Mouse (Mus musculus): Measurements from ENCODE around the gene Slc28a3. TPM values are rescaled to one million over a fixed set of nuclear protein-coding genes. Genes with fewer than 3 reads are reported as not detected.
A peak's percentile ranks its signal among the peaks of the same experiment; 100 is the strongest.

Gene Slc28a3
- polyA plus RNA-seq, 1 experiment from 2014 or later = not detected

GRCm38 (mm10) chr13:58521331-58522030 is 89.2 kb downstream of the Slc28a3 start:
- H3K4me3 ChIP-seq (ENCODE audit: inconsistent target) = no peak overlapping the region
- no peaks in the 10 kb centered on the region for H3K36me3 ChIP-seq (ENCODE audit: inconsistent target)
- no peaks in the 10 kb centered on the region for H3K79me2 ChIP-seq (ENCODE audit: inconsistent target)
- 91% methylated on average over 9 of the region's 9 CpGs for WGBS (ENCODE audit: missing documents)
- H3K27ac ChIP-seq = no peak overlapping the region

DNA sequence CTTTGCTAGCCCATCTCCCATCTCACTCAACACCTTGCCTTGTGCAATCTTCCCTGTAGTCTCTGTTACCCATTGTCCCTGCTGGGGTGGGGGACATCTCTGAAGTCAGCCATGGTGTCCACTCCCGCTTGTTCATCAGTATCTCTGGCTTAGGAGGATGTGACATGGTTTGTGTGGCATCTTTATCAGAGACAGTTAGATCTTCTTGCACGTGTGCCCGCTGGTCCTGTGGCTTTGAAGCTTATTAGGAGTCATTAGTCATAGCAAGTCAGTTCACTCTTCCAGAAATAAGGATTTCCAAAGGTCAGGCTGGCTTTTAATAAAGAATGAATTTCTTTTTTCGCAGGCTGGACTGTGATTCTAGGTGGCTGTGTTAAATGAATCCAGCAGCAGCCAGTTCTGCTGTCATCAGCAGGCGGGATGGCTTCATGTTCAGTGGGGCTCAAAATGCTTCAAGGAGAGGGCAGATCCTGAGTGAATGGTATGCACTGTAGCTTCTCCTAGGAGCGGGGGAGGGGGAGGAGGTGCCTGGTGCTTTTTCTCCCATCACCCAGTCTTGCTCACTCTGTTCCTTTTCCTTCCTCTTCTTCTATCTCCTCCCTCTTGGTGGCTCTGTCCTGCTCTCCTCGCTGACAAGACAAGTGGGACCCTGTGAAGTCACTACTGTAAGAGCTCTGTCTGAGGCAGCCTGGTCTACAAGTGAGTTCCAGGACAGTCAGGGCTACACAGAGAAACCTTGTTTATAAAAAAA is 89.9 kb downstream of the Slc28a3 start:
- 78% methylated on average over 7 of the region's 7 CpGs for WGBS (ENCODE audit: missing documents)
- H3K4me3 ChIP-seq (ENCODE audit: inconsistent target) = no peak overlapping the region
- H3K79me2 ChIP-seq (ENCODE audit: inconsistent target) = no peaks in the 10 kb centered on the region
- H3K36me3 ChIP-seq (ENCODE audit: inconsistent target) = no peaks in the 10 kb centered on the region
- no peak overlapping the region for H3K27ac ChIP-seq

GRCm38 (mm10) chr13:58520028-58520427 is 90.6 kb downstream of the Slc28a3 start:
- H3K27ac ChIP-seq = no peak overlapping the region

GRCm38 (mm10) chr13:58516277-58516676 is 94.4 kb downstream of the Slc28a3 start:
- Histone ChIP-seq H3K4me3 (ENCODE audit: inconsistent target) (no peak overlapping the region), H3K36me3 (ENCODE audit: inconsistent target) (no peaks in the 10 kb centered on the region), H3K27ac (no peak overlapping the region), H3K79me2 (ENCODE audit: inconsistent target) (no peaks in the 10 kb centered on the region)
- WGBS (ENCODE audit: missing documents) = 94% methylated on average over 4 of the region's 4 CpGs

More at GRCm38 (mm10) chr13:58520028-58520427, 90.6 kb downstream of the Slc28a3 start:
- Histone ChIP-seq H3K79me2 (ENCODE audit: inconsistent target) (no peaks in the 10 kb centered on the region), H3K4me3 (ENCODE audit: inconsistent target) (no peak overlapping the region), H3K36me3 (ENCODE audit: inconsistent target) (no peaks in the 10 kb centered on the region)
- WGBS (ENCODE audit: missing documents) = 77% methylated on average over 9 of the region's 9 CpGs

DNA sequence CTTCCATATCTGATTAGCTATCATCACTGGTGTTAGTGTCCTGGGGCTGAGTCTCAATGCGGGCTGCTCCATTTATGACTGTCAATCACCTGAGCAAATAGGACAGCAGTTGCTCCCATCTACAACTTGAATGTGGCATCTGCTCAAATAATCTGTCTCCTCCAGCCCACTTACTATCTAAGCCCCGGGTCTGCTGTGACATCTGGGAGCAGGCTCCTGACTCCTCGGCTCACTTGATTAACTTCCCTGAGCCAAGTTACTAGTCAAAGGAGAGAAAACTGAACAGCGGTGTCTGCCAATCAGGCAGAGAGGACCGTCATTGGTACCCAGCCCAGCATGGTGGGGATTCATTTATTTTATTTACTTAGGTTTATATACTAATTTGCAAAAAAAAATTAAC is 95.0 kb downstream of the Slc28a3 start:
- 96% methylated on average over 5 of the region's 5 CpGs for WGBS (ENCODE audit: missing documents)
- no peak overlapping the region for H3K27ac ChIP-seq
- H3K4me3 ChIP-seq (ENCODE audit: inconsistent target) = no peak overlapping the region
- H3K79me2 ChIP-seq (ENCODE audit: inconsistent target) = no peaks in the 10 kb centered on the region
- no peaks in the 10 kb centered on the region for H3K36me3 ChIP-seq (ENCODE audit: inconsistent target)

GRCm38 (mm10) chr13:58514147-58514727 is 96.4 kb downstream of the Slc28a3 start:
- H3K4me3 ChIP-seq (ENCODE audit: inconsistent target) = no peak overlapping the region

DNA sequence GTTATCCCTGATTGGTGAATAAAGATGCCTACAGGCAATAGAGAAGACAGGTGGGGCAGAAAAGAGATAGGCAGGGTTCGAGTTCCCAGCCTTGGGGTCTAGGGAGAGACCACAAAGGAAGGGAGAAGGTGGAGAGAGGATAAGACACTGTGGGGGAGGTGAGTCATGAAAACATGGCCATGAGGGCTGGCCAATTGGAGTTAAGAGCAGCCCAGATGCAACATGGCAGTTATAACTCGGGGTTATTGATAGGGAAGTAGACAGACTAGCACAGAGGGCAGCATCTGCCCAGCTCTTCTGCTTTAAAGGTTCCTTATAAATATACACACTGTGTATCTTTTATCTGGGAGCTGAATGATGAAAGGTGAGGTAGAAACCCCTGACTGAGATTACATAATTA is 98.8 kb downstream of the Slc28a3 start:
- Histone ChIP-seq H3K36me3 (ENCODE audit: inconsistent target) (no peaks in the 10 kb centered on the region), H3K27ac (no peak overlapping the region), H3K4me3 (ENCODE audit: inconsistent target) (no peak overlapping the region), H3K79me2 (ENCODE audit: inconsistent target) (no peaks in the 10 kb centered on the region)
- 48% methylated on average over 2 of the region's 2 CpGs for WGBS (ENCODE audit: missing documents)

More at GRCm38 (mm10) chr13:58514147-58514727, 96.4 kb downstream of the Slc28a3 start:
- Histone ChIP-seq H3K79me2 (ENCODE audit: inconsistent target) (no peaks in the 10 kb centered on the region), H3K27ac (no peak overlapping the region), H3K36me3 (ENCODE audit: inconsistent target) (no peaks in the 10 kb centered on the region)
- WGBS (ENCODE audit: missing documents) = 87% methylated on average over 8 of the region's 8 CpGs

- no peaks in the 10 kb centered on the region for H3K36me3 ChIP-seq (ENCODE audit: inconsistent target)
- H3K27ac ChIP-seq = no peak overlapping the region
- no peaks in the 10 kb centered on the region for H3K79me2 ChIP-seq (ENCODE audit: inconsistent target)
- 88% methylated on average over 9 of the region's 9 CpGs for WGBS (ENCODE audit: missing documents)
- no peak overlapping the region for H3K4me3 ChIP-seq (ENCODE audit: inconsistent target)
These were observed 99.4 kb downstream of the Slc28a3 start for GRCm38 (mm10) chr13:58511248-58511647.

DNA sequence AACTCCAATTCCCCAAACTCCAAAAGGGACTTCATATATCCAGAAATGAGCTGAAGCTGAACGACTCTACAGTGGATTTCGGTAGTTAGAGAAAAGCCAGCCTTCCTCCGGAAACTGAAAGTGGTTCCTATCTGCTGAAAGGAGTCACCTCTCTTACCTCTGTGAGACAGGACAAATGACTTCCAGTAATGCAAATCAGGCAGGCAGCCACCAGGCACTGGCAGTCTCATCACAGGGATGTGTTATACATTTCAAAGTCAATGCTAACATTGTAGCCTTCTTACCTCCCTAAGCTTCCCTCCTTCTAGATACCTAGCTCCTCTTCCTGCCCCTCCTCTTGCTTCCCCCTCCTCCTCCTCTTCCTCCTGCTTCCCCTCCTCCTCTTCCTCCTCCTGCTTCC is 101.4 kb downstream of the Slc28a3 start:
- H3K36me3 ChIP-seq (ENCODE audit: inconsistent target) = no peaks in the 10 kb centered on the region
- H3K27ac ChIP-seq = no peak overlapping the region
- 20% methylated on average over 3 of the region's 3 CpGs for WGBS (ENCODE audit: missing documents)
- no peak overlapping the region for H3K4me3 ChIP-seq (ENCODE audit: inconsistent target)
- H3K79me2 ChIP-seq (ENCODE audit: inconsistent target) = no peaks in the 10 kb centered on the region

- 3% methylated on average over 2 of the region's 2 CpGs for WGBS (ENCODE audit: missing documents)
- Histone ChIP-seq H3K36me3 (ENCODE audit: inconsistent target) (no peaks in the 10 kb centered on the region), H3K27ac (peak overlapping the region; percentile 17; the same call in 1 of the 2 replicates), H3K4me3 (ENCODE audit: inconsistent target) (no peak overlapping the region), H3K79me2 (ENCODE audit: inconsistent target) (no peaks in the 10 kb centered on the region)
These were observed 107.1 kb downstream of the Slc28a3 start for GRCm38 (mm10) chr13:58503610-58504009.

GRCm38 (mm10) chr13:58497809-58498208 is 112.9 kb downstream of the Slc28a3 start:
- 89% methylated on average over 12 of the region's 12 CpGs for WGBS (ENCODE audit: missing documents)
- H3K4me3 ChIP-seq (ENCODE audit: inconsistent target) = no peak overlapping the region
- H3K79me2 ChIP-seq (ENCODE audit: inconsistent target) = no peaks in the 10 kb centered on the region
- H3K27ac ChIP-seq = no peak overlapping the region
- H3K36me3 ChIP-seq (ENCODE audit: inconsistent target) = no peaks in the 10 kb centered on the region

Other genes with a start within 250 kb of the Slc28a3 start
- 14.0 to 26.7 TPM (median 16.3 TPM) in 3 replicates for gene 2210016F16Rik, start 225.7 kb downstream of the Slc28a3 start, polyA plus RNA-seq (2018)
- 18.1 to 36.6 TPM (median 36.0 TPM) in 3 replicates for gene Rmi1, start 208.6 kb downstream of the Slc28a3 start, polyA plus RNA-seq (2018)
- gene Hnrnpk, start 207.5 kb downstream of the Slc28a3 start, polyA plus RNA-seq (2018) = 321 to 467 TPM (median 425 TPM) in 3 replicates
- not detected in 3 replicates for gene Ntrk2, start 195.7 kb upstream of the Slc28a3 start, polyA plus RNA-seq (2018)

Data from macrophage (primary cell).